Mouse (Mus musculus) bone marrow, adult 2 months (tissue): Measurements from ENCODE around the gene Lrrc57. TPM values are rescaled to one million over a fixed set of nuclear protein-coding genes. Genes with fewer than 3 reads are reported as not detected.
A peak's percentile ranks its signal among the peaks of the same experiment; 100 is the strongest.
"Not testable (repeated sequence)": the region's sequence is repeated elsewhere in the genome, so short reads cannot be mapped to it uniquely, and the experiment has no call there.

Source experiments
- H3K27ac ChIP-seq: fragments of 200-500 bp; 2 replicates; pipeline ENCODE4 v1.5.1; 2012; ENCODE audit warnings: low read depth, mild to moderate bottlenecking, control low read depth, inconsistent platforms, low read length; ENCODE audit not compliant: control insufficient read depth, poor library complexity, insufficient read depth
- H3K4me1 ChIP-seq: fragments of 200-500 bp; 2 replicates; pipeline ENCODE4 v1.6.1; 2011; ENCODE audit warnings: low read length; ENCODE audit not compliant: control insufficient read depth, insufficient read depth
- H3K4me3 ChIP-seq: fragments of 200-500 bp; replicated peaks from 2 replicates; pipeline ENCODE3; 2011; ENCODE audit warnings: mild to moderate bottlenecking, low read depth, low read length, control low read depth; ENCODE audit not compliant: control insufficient read depth
- CTCF ChIP-seq: fragments of 200-500 bp; IDR thresholded peaks from 2 replicates; pipeline ENCODE4 v1.5.1; 2011; ENCODE audit warnings: low read length, control low read depth; ENCODE audit not compliant: control insufficient read depth, insufficient read depth
- POLR2A ChIP-seq: fragments of 200-500 bp; IDR thresholded peaks from 2 replicates; pipeline ENCODE4 v1.6.1; 2011; ENCODE audit warnings: low read depth, mild to moderate bottlenecking, control low read depth, low read length, borderline replicate concordance; ENCODE audit not compliant: control insufficient read depth
- WGBS: fragments of 180-500 bp; shearing (Covaris S2); methylation state at CpG from one replicate; pipeline ENCODE4 v1.1.7; 2018; 5-methylcytosine and 5-hydroxymethylcytosine counted together
- polyA plus RNA-seq: library from polyadenylated mRNA; stranded (reverse); fragments of >200 nt; gene quantifications from 2 replicates; pipeline ENCODE4 v1.2.4, GENCODE M21; 2011; ENCODE audit warnings: low replicate concordance; ENCODE audit not compliant: missing spikeins, insufficient read depth, insufficient read length

The Lrrc57 gene
- polyA plus RNA-seq, 1 experiment: 7.5 TPM

DNA sequence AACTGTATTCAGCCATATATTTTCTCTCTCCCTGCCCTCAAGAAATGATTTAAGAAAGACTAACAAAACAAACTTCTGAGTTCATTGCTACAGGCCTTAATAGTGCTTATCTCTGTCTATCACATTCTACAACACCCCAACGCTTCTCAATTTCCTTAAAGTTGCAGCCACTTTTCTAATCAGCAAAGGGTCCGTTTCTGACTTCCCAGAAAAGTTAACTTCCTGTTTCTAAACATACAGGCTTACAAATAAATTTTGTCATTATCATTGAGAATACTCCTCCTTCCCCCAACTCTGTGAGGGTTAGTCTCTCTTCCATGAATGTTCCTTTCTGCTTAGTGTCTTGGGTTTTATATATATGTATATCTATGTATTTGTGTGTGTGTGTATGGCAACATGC is 44.0 kb downstream of the Lrrc57 start:
- TF ChIP-seq CTCF (no peak), POLR2A (no peak)
- H3K4me3 ChIP-seq: no peak overlapping the region
- WGBS: 9% methylated on average over 2 of the region's 2 CpGs
- H3K27ac ChIP-seq: no peak overlapping the region
- no peaks in the 10 kb centered on the region; the same call in 1 of the 2 replicates for H3K4me1 ChIP-seq

- H3K4me1 ChIP-seq, H3K27ac ChIP-seq, H3K4me3 ChIP-seq: not testable (repeated sequence)
- 63% methylated on average over 4 of the region's 4 CpGs for WGBS
Observed at GRCm38 (mm10) chr2:120564548-120565188, 44.7 kb downstream of the Lrrc57 start.

DNA sequence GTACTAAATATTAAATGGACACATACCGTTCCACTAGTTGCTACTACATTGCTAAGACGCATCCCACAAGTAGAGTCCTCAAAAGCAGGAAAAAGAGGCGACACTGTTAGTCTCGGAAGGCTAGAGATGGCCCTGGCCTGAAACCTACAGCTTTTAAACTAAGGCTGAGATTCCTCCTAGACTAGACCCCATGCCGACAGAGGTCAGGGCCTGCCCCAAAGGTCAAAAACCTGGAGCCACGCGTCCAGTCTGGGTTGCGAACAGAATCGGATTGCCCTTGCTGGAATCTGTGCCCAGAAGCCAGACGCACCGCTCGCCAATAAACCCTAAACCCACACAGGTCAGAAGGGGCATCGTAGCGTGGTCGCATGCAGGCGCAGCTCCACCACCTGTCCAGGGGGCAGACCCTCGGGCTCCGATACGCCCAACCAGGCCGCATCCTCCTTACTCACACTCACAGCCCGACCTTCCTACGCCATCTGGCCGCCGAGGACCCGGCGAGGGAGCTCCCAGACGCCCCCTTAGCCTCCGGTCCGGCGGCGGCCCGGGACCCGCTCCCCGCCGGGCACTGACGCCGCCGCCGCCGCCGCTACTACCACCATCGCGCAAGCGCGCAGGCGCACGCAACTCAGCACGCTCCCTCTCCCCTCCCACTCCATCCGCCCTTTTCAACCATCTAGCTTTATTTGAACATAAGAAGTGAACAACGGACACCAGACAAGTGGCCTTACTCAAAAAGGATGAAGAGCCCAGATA is 45.9 kb downstream of the Lrrc57 start, which contains the start of gene Zfp106:
Gene Zfp106 (minus strand): TSS at position 609 of the 756 bp plus-strand sequence.
- H3K4me1 ChIP-seq: no peaks in the 10 kb centered on the region; the same call in 1 of the 2 replicates
- TF ChIP-seq POLR2A: peak; percentile 46; the same call in 1 of the 2 replicates
- TF ChIP-seq CTCF: no peak
- peak within 1 kb of the TSS; percentile 82 for H3K27ac ChIP-seq
- H3K4me3 ChIP-seq: peak within 1 kb of the TSS; percentile 88
- WGBS: under 1% methylated on average over 50 of the region's 50 CpGs

DNA sequence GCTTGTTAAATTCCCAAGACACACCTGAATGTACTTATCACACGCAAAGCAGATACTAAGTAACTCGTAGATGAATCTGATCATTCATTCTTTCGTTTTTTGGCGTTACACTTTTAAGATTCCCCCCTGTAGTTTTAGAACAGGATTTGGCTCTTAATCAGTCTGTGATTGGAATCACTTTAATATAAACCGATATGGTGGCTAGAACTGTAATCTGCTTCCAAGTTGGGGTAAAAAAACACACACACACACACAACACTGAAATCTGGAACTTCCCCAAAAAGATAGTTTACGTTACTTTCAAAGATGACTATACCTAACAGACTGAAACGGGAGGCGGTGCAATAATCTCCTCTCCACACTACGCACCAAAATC is 46.5 kb downstream of the Lrrc57 start:
- TF ChIP-seq CTCF (no peak), POLR2A (no peak)
- Histone ChIP-seq H3K4me1 (no peaks in the 10 kb centered on the region; the same call in 1 of the 2 replicates), H3K4me3 (peak overlapping the region; percentile 88), H3K27ac (no peak overlapping the region; the same call in 1 of the 2 replicates)
- WGBS: 7% methylated on average over 9 of the region's 9 CpGs

- H3K4me1 ChIP-seq: no peaks in the 10 kb centered on the region; the same call in 1 of the 2 replicates
- 84% methylated on average over 1 of the region's 1 CpGs for WGBS
Observed at GRCm38 (mm10) chr2:120561524-120561923, 47.8 kb downstream of the Lrrc57 start.

DNA sequence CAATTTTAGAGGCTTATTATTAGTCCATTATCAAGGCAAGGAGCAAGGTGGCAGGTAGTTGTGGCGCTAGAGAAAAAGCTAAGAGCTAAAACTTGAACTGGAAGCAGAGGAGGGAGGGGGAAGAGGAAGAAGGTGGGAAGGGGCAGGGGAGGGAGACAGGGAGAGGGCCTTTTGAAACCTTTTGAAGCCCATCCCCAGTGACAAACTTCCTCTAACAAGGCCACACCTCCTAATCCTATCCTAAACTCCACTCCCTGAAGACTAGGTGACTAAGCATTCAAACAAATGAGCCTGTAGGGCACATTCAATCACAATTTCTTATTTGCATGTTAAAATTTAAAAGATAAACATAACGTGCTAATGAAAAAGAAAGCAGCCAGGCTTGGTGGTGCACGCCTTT is 50.5 kb downstream of the Lrrc57 start:
- H3K4me1 ChIP-seq: no peaks in the 10 kb centered on the region; the same call in 1 of the 2 replicates
- no peak for TF ChIP-seq CTCF
- no peak for TF ChIP-seq POLR2A
- no peak overlapping the region for H3K27ac ChIP-seq
- 29% methylated on average over 3 of the region's 3 CpGs for WGBS
- no peak overlapping the region for H3K4me3 ChIP-seq

More at GRCm38 (mm10) chr2:120561524-120561923, 47.8 kb downstream of the Lrrc57 start:
- no peak overlapping the region for H3K27ac ChIP-seq
- no peak overlapping the region for H3K4me3 ChIP-seq
- TF ChIP-seq CTCF (no peak), POLR2A (no peak)

- Histone ChIP-seq H3K27ac (no peak overlapping the region), H3K4me3 (no peak overlapping the region), H3K4me1 (no peaks in the 10 kb centered on the region; the same call in 1 of the 2 replicates)
- WGBS: 83% methylated on average over 3 of the region's 3 CpGs
- TF ChIP-seq CTCF (no peak), POLR2A (no peak)
Observed at GRCm38 (mm10) chr2:120556868-120557267, 52.5 kb downstream of the Lrrc57 start.

Other genes starting within 250 kb of the Lrrc57 start
- 5.3 and 8.0 TPM in 2 replicates for gene Ganc, start 205.6 kb downstream of the Lrrc57 start, polyA plus RNA-seq
- 19.3 and 36.3 TPM in 2 replicates for gene Tmem87a, start 205.4 kb downstream of the Lrrc57 start, polyA plus RNA-seq
- 6.5 and 10.7 TPM in 2 replicates for gene Capn3, start 153.5 kb downstream of the Lrrc57 start, polyA plus RNA-seq
- 19.1 and 27.3 TPM in 2 replicates for gene Zfp106, start 45.7 kb downstream of the Lrrc57 start, polyA plus RNA-seq
- gene Snap23, start 41.8 kb downstream of the Lrrc57 start, polyA plus RNA-seq: 21.6 and 44.5 TPM in 2 replicates
- gene Haus2, start 137 bp downstream of the Lrrc57 start, polyA plus RNA-seq: 3.7 and 6.8 TPM in 2 replicates
- gene Stard9, start 19.6 kb upstream of the Lrrc57 start, polyA plus RNA-seq: 1.4 and 3.6 TPM in 2 replicates
- 17.6 and 25.6 TPM in 2 replicates for gene Cdan1, start 240.6 kb upstream of the Lrrc57 start, polyA plus RNA-seq
- 0.66 and 0.67 TPM in 2 replicates for gene Ttbk2, start 241.1 kb upstream of the Lrrc57 start, polyA plus RNA-seq